In genomic region chr5:121720888-121721585, GRCm38 (mm10) we compare ENCODE assay signal across 12 mouse cellular contexts. TPM values are rescaled to one million over a fixed set of nuclear protein-coding genes. Genes with fewer than 3 reads are reported as not detected.
A peak's percentile ranks its signal among the peaks of the same experiment; 100 is the strongest.
DNase-seq lines count a peak whose midpoint lies in the region; ATAC-seq and TF ChIP-seq lines count a peak whose summit lies in the region.
"Had no signal": no experiment of that assay in that cellular context is flagged by ENCODE, and none has a peak within 500 bp of the region (broad histone marks: within the 10 kb centered on the region; RNA-seq: fewer than 3 reads in every experiment).

No protein-coding gene starts in this region.

- TF ChIP-seq CTCF in kidney, postnatal 0 days (IDR thresholded peaks at IDR 0.05; ENCODE audit: low read depth) = peak; percentile 50; the same call in 1 of the 2 replicates
- TF ChIP-seq CTCF in midbrain, postnatal 0 days (IDR thresholded peaks at IDR 0.05) = peak; percentile 42

- H3K4me1 ChIP-seq in kidney, postnatal 0 days (replicated peaks; ENCODE audit: insufficient read depth, low read length) = 0 out of 2 replicates have a peak, but pooled peaks cover 8% of the 10 kb centered on the region
- peaks cover 11% of the 10 kb centered on the region; the same call in 1 of the 2 replicates for H3K4me1 ChIP-seq in kidney, embryonic 16.5 days (ENCODE audit: insufficient read depth, low read length)
- 0 out of 2 replicates have a peak, but pooled peaks cover 2% of the 10 kb centered on the region for H3K4me1 ChIP-seq in midbrain, postnatal 0 days (ENCODE audit: insufficient read depth, low read length)
- peaks cover 28% of the 10 kb centered on the region for H3K4me1 ChIP-seq in midbrain, embryonic 13.5 days (replicated peaks)

- H3K36me3 ChIP-seq in kidney, postnatal 0 days (ENCODE audit: insufficient read depth, low read length) = no peaks in the 10 kb centered on the region
- H3K36me3 ChIP-seq in kidney, embryonic 16.5 days (ENCODE audit: insufficient read depth, low read length) = no peaks in the 10 kb centered on the region
- no peaks in the 10 kb centered on the region for H3K36me3 ChIP-seq in midbrain, postnatal 0 days (ENCODE audit: insufficient read depth, low read length)
- no peaks in the 10 kb centered on the region for H3K36me3 ChIP-seq in midbrain, embryonic 13.5 days

- H3K9me3 ChIP-seq in kidney, postnatal 0 days (replicated peaks; ENCODE audit: low read length) = no peaks in the 10 kb centered on the region
- no peaks in the 10 kb centered on the region for H3K9me3 ChIP-seq in kidney, embryonic 16.5 days (ENCODE audit: low read length)
- no peaks in the 10 kb centered on the region for H3K9me3 ChIP-seq in midbrain, postnatal 0 days (ENCODE audit: low read length)
- no peaks in the 10 kb centered on the region for H3K9me3 ChIP-seq in midbrain, embryonic 13.5 days
- H3K9me3 ChIP-seq: heart, embryonic 10.5 days had no signal

- 77% methylated on average over 5 of the region's 5 CpGs for WGBS in kidney, postnatal 0 days
- 73% methylated on average over 5 of the region's 5 CpGs for WGBS in kidney, embryonic 16.5 days
- WGBS in midbrain, postnatal 0 days = 92% methylated on average over 5 of the region's 5 CpGs
- WGBS in midbrain, embryonic 13.5 days = 94% methylated on average over 5 of the region's 5 CpGs

- no peak overlapping the region for H3K27ac ChIP-seq in kidney, postnatal 0 days
- H3K27ac ChIP-seq in kidney, embryonic 16.5 days (ENCODE audit: low read length) = no peak overlapping the region
- H3K27ac ChIP-seq in midbrain, postnatal 0 days (ENCODE audit: low read depth, low read length) = no peak overlapping the region
- no peak overlapping the region for H3K27ac ChIP-seq in midbrain, embryonic 13.5 days
- H3K27ac ChIP-seq: heart, embryonic 10.5 days; hindbrain, embryonic 14.5 days had no signal

- no peak overlapping the region for H3K4me2 ChIP-seq in kidney, postnatal 0 days (ENCODE audit: low read length)
- H3K4me2 ChIP-seq in kidney, embryonic 16.5 days (replicated peaks; ENCODE audit: low read depth, low read length) = no peak overlapping the region
- no peak overlapping the region for H3K4me2 ChIP-seq in midbrain, postnatal 0 days (ENCODE audit: low read depth, low read length, poor library complexity, severe bottlenecking)
- H3K4me2 ChIP-seq in midbrain, embryonic 13.5 days (replicated peaks) = no peak overlapping the region
- H3K4me2 ChIP-seq: hindbrain, embryonic 14.5 days had no signal

- no peaks in the 10 kb centered on the region for H3K27me3 ChIP-seq in kidney, postnatal 0 days (ENCODE audit: insufficient read depth, low read length)
- no peaks in the 10 kb centered on the region for H3K27me3 ChIP-seq in kidney, embryonic 16.5 days (ENCODE audit: insufficient read depth, low read length)
- H3K27me3 ChIP-seq in midbrain, postnatal 0 days (ENCODE audit: insufficient read depth, low read length) = no peaks in the 10 kb centered on the region
- H3K27me3 ChIP-seq in midbrain, embryonic 13.5 days = no peaks in the 10 kb centered on the region

- DNase-seq in kidney, postnatal 0 days (ENCODE audit: low spot score) = no peak
- no peak for DNase-seq in midbrain, postnatal 0 days (ENCODE audit: low spot score)
- peak; percentile 53 for DNase-seq in ZHBTc4 (ENCODE audit: low read depth, low spot score)
- no peak for DNase-seq in right cerebral cortex, postnatal 10 days (ENCODE audit: low spot score in 2 of 2)
- no peak for DNase-seq in left cerebral cortex, adult 11 months (ENCODE audit: low spot score)
- DNase-seq: cerebellum, adult 9-10 months; layer of hippocampus, adult 9-11 months had no signal

- no peak overlapping the region for H3K9ac ChIP-seq in kidney, postnatal 0 days (ENCODE audit: low read depth, low read length)
- H3K9ac ChIP-seq in kidney, embryonic 16.5 days (replicated peaks; ENCODE audit: low read length) = no peak overlapping the region
- no peak overlapping the region for H3K9ac ChIP-seq in midbrain, postnatal 0 days (replicated peaks; ENCODE audit: low read length, poor library complexity, severe bottlenecking)
- no peak overlapping the region for H3K9ac ChIP-seq in midbrain, embryonic 13.5 days (replicated peaks)
- H3K9ac ChIP-seq: hindbrain, embryonic 14.5 days had no signal

- no peak for ATAC-seq in kidney, postnatal 0 days (replicated peaks; ENCODE audit: low FRiP score, low read depth)
- no peak for ATAC-seq in kidney, embryonic 16.5 days (ENCODE audit: low FRiP score, low TSS enrichment)
- ATAC-seq in midbrain, postnatal 0 days (ENCODE audit: low FRiP score) = no peak
- no peak for ATAC-seq in midbrain, embryonic 13.5 days
- peak; percentile 66 for ATAC-seq in megakaryocyte progenitor cell, adult 5-6 weeks (replicated peaks; ENCODE audit: poor library complexity)

- no peak overlapping the region for H3K4me3 ChIP-seq in kidney, postnatal 0 days (replicated peaks; ENCODE audit: low read depth, low read length)
- no peak overlapping the region for H3K4me3 ChIP-seq in kidney, embryonic 16.5 days (ENCODE audit: low read length)
- H3K4me3 ChIP-seq in midbrain, postnatal 0 days (ENCODE audit: low read depth, low read length) = no peak overlapping the region
- no peak overlapping the region for H3K4me3 ChIP-seq in midbrain, embryonic 13.5 days (replicated peaks)
- H3K4me3 ChIP-seq: heart, embryonic 10.5 days had no signal

RNA-seq across cellular contexts. Expression of gene Atxn2, which starts 9.9 kb away (rescaled TPM):
- 53.7 and 68.5 TPM in 2 replicates for polyA plus RNA-seq in kidney, postnatal 0 days (2015; fragmentation: Nextera tagmentation; extraction: Ambion mirVana)
- 38.9 and 56.5 TPM in 2 replicates for polyA plus RNA-seq in kidney, embryonic 16.5 days (2015; fragmentation: Nextera tagmentation; extraction: Ambion mirVana)
- total RNA-seq in midbrain, postnatal 0 days (2014; rRNA removed) = 102 and 103 TPM in 2 replicates
- 82.9 and 103 TPM in 2 replicates for polyA plus RNA-seq in midbrain, postnatal 0 days (2015; fragmentation: Nextera tagmentation; extraction: Ambion mirVana)
- polyA plus RNA-seq in midbrain, embryonic 13.5 days (2015; fragmentation: Nextera tagmentation; extraction: Ambion mirVana) = 57.6 and 68.1 TPM in 2 replicates
- total RNA-seq in megakaryocyte progenitor cell, adult 5-6 weeks (2015) = 67.4 and 85.0 TPM in 2 replicates
- total RNA-seq in megakaryocyte progenitor cell, adult 5-6 weeks (2017) = 30.1 and 49.8 TPM in 2 replicates
